Mouse (Mus musculus) yolk sac, embryonic 10.5 days (tissue): ENCODE results near the gene Ccni.

ENCODE experiments used
- DNase-seq: peaks from one replicate; pipeline ENCODE4 v3.0.0-alpha.2; 2017; ENCODE audit warnings: low spot score

The Ccni gene

DNA sequence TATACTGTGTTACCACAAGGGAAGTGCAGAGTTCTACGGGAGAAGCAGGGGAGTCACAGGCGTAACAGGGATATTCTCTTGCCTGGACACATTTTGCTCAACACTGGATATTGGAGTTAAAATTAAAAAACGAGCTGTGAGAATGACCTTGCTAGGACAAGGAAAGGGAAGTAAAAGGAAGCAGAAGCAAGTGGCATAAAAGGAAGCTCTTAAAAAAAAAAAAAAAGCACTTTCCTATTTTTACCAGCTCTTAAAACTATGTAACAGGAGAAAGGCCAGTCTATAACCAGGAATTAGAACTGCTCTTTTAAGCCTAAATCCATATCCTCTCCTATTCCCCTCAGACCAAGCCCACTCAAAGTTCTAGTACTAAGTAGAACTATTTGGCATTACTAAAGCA, 8.1 kb downstream of the Ccni start:
- DNase-seq: no peak

- DNase-seq: no peak
Measured at GRCm38 (mm10) chr5:93190428-93190827, 15.9 kb downstream of the Ccni start.

- DNase-seq: no peak
Measured at GRCm38 (mm10) chr5:93189607-93190006, 16.7 kb downstream of the Ccni start.

- DNase-seq: no peak
Measured at GRCm38 (mm10) chr5:93184548-93184947, 21.7 kb downstream of the Ccni start.

DNA sequence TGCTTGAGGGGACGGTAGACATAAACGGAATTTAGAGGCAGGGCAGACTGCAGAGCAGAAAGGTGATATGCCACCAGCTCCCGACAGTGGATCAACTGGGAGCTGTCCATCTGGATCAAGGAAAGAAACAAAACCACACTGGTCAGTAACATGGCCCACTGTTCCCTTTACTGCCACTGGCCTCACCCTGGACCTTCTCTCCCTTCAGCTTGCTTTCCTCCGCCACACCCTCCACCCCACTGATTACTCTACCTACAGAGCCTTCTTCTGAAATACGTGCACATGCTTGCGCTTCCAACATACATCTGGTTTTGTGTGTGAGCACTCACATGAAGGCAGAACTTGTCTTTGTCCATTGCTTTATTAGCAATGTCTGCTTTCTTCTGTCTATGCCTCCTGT, 23.0 kb downstream of the Ccni start:
- DNase-seq: no peak

- no peak for DNase-seq
Measured at GRCm38 (mm10) chr5:93180252-93180651, 26.0 kb downstream of the Ccni start.

DNA sequence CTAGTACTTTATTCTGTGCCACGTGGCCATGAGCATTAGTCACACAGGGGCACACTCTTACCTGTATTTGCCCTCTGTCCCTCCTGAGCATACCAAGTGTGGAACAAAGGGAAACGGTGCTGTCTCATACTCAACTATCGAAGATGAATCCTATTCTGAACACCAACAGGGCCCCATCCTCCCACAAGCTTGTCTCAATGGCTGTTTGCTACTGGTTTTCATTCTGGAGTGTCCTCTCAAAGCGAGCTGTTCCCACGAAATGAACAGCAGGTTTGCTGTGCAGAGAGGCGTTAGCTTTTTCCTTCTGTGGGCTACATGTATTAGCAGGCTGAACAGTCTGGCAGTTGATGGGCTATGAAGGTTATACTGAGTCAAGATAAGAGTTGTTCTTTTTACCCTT, 27.7 kb downstream of the Ccni start:
- no peak for DNase-seq

GRCm38 (mm10) chr5:93174675-93175074, 31.6 kb downstream of the Ccni start:
- no peak for DNase-seq

DNA sequence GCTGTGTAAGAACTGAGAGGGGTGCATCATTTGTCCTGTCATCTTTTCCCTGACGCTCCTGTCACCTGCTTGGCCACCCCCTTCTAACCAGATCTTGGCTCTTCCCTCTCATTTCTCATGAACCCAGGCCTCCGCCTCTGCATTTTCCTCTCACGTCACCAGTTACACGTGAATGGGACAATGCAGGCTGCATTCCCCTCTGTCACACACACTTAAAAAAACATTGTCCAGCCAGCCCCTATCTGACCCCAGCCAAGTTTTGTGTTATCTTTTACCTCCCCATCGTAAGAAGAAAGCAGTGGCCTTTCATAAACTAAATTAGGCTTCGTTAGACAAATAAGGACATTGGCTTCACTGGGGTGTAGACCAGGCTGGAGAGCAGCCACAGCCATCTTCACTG, 33.8 kb downstream of the Ccni start:
- DNase-seq: no peak

DNA sequence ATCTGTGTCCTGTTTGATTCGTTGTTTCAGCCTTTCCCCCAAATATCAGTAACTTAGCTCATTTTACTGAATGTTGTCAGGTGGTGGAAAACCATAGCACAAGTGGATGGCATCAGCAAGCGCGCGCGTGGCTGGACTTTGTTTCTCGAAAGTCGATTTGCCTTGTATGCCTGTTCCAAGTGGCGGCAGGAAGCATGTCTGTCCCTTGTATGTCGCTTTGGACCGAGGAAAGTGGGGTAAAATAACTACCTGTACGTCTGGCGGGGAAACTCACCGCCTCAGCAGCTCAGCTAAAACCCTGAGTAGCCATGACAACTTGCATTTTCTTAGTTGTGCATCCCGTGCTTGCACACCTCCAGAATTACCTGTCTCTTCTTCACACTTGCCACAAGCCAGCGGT, 34.9 kb downstream of the Ccni start:
- no peak for DNase-seq

DNA sequence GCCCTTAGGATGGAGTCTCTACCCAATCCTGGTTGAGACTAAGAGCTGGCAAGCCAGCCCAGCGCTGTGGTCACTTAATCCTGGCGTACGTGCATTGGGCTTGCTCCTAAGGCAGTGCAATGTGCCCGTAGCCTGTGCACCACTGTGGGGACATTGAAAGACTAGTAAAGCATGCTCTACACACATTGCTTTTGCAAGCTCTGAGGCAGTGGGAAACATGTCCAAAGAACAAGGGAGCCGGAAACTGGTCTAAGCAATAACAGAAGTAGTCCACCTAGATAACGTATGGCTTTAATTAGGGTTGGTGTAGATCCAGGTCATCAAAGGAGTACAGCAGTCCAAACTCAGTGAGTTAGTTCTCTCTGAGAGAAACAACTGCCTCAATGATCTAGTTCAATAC, 37.6 kb downstream of the Ccni start:
- no peak for DNase-seq

- no peak for DNase-seq
Measured at GRCm38 (mm10) chr5:93167919-93168516, 38.3 kb downstream of the Ccni start.

DNA sequence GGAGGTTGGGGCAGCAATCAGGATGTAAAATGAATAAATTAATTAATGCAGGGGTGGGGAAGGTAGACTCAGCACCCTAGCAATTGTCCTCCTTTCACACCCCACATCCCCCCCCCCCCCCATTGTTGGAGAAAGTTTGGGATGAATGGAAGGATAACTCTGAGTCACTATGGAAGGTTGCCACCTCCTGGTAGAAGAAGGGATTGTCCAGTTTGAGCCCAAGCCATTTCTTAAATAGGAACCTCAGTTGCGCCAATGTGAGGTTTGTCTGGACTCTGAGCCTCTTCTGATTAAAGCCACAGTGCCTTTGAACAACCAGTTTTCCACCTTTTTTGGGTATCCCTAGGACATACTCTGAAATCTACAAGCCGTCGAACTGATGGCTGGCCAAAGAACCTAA, 42.8 kb downstream of the Ccni start:
- no peak for DNase-seq

DNA sequence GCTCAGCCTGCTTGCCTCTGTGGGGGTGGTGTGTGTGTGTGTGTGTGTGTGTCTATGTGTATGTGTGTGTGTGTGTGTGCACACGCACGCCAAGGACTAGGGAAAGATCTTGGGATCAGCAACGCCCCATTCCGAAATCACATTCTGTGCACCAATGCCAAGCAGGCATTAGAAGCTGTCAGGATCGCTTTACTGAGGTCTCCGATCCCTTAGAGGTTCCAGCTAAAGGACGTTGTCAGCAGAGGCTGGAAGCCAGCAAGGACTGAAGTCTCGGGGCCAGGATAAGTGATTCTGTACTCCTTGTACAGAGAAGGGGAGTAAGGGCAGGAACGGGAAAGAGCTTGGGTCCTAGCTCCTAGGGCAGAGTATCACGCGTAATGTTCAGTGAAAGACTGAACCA, 51.9 kb downstream of the Ccni start:
- DNase-seq: no peak

DNA sequence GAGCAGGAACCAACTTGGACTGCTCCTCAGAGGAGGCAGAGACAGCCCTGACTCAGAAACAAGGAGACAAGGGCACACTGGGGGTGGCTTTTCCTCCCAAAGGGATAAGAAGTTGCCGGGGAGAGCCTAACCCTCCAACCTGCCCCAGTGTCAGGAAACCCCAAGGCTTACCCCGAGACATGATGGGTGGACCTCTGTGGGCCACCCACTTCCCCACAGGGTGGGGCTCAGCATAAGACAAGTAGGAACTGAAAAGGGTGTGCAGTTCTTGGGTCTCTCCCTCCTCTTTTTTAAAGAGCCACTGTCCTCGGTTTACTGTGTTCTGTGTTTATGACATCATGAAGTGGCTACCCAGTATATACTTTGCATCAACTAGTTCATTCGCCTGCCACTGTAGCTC, 53.8 kb downstream of the Ccni start:
- no peak for DNase-seq

- no peak for DNase-seq
Measured at GRCm38 (mm10) chr5:93151985-93152384, 54.3 kb downstream of the Ccni start.

DNA sequence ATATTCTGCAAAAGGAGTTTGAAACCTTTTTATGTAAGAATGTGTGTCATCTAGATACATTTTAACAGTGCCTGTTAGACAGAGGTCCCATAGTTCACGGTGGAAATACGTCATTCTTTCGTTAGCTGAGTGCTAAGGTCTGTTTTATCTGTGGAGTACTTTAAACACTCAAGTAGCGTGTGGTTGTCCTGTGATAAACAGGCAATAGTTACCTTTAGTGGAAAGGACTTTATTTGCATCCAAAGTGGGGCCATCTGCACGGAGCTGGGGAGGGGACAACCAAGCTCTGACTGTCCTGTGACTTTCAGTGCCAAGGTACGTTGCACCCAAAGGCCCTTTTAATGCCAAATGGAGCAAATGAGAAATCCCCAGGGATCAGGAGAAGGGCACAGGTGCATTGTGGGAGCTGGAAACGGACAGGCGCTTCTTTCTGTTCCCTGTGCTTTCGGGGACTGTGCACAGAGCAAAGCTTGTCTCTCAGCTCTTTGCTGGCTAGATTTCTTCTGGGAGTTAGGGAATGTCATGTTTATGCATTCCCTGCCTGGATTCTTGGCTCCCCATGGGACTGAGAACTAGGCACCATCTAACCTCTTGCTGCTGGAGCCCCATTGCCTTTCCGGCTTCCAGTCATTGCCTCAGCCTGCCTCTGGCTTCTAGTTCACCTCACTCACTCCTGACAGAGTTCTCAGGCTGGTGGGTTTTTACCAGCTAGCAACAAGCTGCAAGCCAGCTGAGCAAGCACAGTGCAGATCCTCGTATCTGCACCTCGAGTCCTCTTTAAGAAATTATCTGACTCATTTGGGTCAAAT, 56.1 kb downstream of the Ccni start:
- no peak for DNase-seq

- no peak for DNase-seq
Measured at GRCm38 (mm10) chr5:93145504-93145903, 60.8 kb downstream of the Ccni start.

- DNase-seq: no peak
Measured at GRCm38 (mm10) chr5:93144874-93145273, 61.4 kb downstream of the Ccni start.

DNA sequence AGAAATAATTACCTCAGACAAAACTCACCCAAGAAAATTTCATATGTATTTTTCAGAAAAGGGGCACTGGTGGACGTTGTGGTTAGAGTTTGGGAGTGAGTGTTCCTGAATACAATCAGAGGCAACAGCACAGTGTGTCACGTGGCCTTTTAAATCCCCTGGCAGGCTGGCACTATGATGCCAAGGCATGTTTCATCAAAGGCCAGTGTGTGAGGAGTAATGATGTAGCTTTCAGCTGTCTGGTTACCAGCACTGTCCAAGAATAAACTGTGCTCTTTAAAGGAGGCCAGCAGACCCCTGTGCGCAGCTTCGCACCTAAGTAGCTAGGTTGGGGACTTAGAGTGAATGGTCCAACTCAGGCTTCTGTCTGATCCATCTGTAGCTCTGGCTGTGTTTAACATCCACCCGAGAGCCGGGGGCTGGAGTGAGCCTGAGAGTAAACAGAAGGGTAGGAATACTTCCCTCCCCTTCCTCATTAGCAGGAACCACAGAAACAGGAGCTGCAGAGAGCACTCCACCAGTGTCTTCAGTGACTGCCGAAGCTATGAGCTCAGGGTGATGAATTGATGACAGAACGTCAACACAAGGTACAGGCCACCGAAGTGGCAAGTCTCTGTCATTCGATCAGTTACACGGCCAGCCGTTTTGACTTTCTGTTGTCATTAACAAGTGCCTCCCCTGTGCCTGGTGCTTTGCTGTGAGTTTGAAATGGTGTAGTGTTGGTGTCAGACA, 62.8 kb downstream of the Ccni start:
- no peak for DNase-seq

DNA sequence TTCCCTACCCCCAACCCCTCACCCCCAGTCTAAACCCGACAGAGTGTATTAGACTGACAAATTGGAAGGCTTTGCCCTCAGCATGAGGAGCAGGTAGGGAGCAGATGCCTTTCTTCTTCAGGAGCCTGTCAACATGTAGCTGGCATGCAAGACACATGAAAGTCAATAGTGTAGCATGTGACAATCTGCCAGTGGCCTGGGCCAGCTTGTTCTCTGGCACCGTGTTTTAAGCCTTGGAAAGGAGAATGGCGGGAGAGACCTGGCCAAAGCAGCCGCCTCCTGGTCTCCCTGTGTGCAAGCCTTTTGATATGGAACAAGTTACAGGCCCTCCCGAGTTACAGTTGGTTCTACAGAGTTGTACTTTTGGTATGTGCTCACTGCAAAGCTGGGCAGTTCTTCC, 65.5 kb downstream of the Ccni start:
- DNase-seq: no peak

DNA sequence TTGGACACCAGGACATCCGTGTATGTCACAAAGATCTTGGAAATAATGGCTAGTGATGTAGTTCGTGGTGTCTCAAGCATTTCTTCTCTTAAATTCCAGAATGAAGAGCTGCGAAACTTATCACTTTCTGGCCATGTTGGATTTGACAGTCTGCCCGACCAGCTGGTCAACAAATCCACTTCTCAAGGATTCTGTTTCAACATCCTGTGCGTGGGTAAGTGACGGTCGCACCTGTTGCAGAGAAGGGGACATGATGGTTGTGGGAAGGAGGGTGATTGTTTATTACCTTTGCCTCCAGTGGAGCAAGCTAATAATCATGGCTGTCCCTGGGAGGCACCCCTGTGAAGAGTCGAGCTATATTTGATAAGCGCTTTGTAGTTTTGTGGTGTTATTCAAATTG, 66.9 kb downstream of the Ccni start:
- no peak for DNase-seq

DNA sequence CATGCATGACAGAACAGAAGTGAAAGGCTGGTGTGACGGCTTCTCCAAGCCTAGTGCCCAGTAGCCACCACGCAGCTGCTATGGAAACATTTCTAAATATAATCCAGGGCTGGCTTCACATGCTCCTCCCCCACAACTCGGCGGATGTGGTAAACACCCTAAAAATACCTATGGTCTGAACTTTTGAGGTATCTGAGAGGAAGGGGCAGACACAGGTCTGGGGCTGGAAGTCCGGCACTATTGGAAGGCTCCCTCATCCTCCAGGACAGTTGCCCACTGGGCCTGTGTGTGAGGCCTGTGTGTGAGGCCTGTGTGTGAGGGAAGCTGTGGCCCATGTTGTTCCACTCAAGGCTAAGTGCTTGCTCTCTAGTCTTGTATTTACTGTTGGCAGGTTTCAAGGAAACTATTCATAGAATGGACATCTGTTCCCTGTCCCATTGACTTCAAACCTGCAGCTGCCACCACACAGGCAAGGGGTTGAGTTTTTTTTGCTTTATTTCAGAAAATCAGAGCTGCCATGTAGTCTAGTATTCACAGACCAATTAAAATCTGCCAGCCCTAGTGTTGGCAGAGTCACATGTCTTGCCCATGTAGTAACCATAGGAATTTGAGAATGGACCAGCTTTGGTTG, 69.2 kb downstream of the Ccni start:
- DNase-seq: no peak
